Mouse (Mus musculus) megakaryocyte, embryonic 14.5 days (primary cell): ENCODE measurements around the gene Itgb5.

Experiments
- FLI1 ChIP-seq: IDR thresholded peaks from 2 replicates; pipeline ENCODE4 v1.6.1; 2012; ENCODE audit warnings: low read length, inconsistent platforms, mixed read lengths
- GATA1 ChIP-seq: IDR thresholded peaks from 3 replicates; pipeline ENCODE4 v1.6.1; 2012; ENCODE audit warnings: mixed read lengths, low read length, inconsistent platforms, borderline replicate concordance

DNA sequence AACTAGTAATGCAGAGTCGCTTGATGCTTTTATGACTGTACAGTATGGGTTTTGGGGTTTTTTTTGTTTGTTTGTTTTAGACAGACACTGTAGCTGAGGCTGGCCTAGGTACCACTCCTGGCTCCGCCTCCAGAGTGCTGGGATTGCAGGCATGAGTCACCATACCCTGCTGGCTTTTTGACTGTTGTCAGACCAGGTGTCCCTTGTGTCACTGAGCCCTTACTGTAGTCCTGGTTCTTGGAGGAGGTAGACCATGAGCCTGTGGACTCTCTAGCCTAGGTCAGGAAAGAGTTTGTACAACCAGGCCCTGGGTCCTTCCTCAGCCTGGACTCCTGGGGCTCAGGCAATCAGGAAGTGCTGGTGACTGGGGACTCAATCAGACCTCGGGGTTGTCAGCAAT is 7.7 kb downstream of the Itgb5 start:
- TF ChIP-seq GATA1: no peak
- no peak for TF ChIP-seq FLI1
